Mouse (Mus musculus) kidney, embryonic 16.5 days (tissue): ENCODE data around the gene Yif1a. TPM values are rescaled to one million over a fixed set of nuclear protein-coding genes. Genes with fewer than 3 reads are reported as not detected.

Source experiments
- ATAC-seq: fragments of 200-750 bp; cut with Nextera tagmentation; 2 replicates; pipeline ENCODE4 v1.8.0; 2017; ENCODE audit warnings: moderate TSS enrichment; ENCODE audit not compliant: low FRiP score, low TSS enrichment
- H3K27ac ChIP-seq: fragments of 300-500 bp; sonication (generic); 2 replicates; pipeline ENCODE4 v1.5.1; 2014; ENCODE audit warnings: low read length
- H3K27me3 ChIP-seq: fragments of 300-500 bp; sonication (generic); 2 replicates; pipeline ENCODE4 v1.6.1; 2014; ENCODE audit warnings: low read length, control low read depth, mixed read lengths; ENCODE audit not compliant: insufficient read depth
- H3K36me3 ChIP-seq: fragments of 300-500 bp; sonication (generic); 2 replicates; pipeline ENCODE4 v1.6.1; 2014; ENCODE audit warnings: low read length, control low read depth, mixed read lengths; ENCODE audit not compliant: insufficient read depth
- H3K4me1 ChIP-seq: fragments of 300-500 bp; sonication (generic); 2 replicates; pipeline ENCODE4 v1.6.1; 2014; ENCODE audit warnings: low read length, control low read depth, mixed read lengths; ENCODE audit not compliant: insufficient read depth
- H3K4me2 ChIP-seq: fragments of 300-500 bp; sonication (generic); replicated peaks from 2 replicates; pipeline ENCODE4 v1.6.1; 2014; ENCODE audit warnings: low read depth, low read length
- H3K4me3 ChIP-seq: fragments of 300-500 bp; sonication (generic); 2 replicates; pipeline ENCODE4 v1.5.1; 2014; ENCODE audit warnings: mild to moderate bottlenecking, low read length
- H3K9ac ChIP-seq: fragments of 300-500 bp; sonication (generic); replicated peaks from 2 replicates; pipeline ENCODE4 v1.6.1; 2014; ENCODE audit warnings: low read length
- H3K9me3 ChIP-seq: fragments of 300-500 bp; sonication (generic); 2 replicates; pipeline ENCODE4 v1.6.1; 2016; ENCODE audit warnings: low read length, control low read depth
- WGBS: fragments of 180-500 bp; shearing (Covaris S2); extraction: QIAGEN DNeasy Blood & Tissue Kit; methylation state at CpG from one replicate; pipeline ENCODE4 v1.1.7; 2014; 5-methylcytosine and 5-hydroxymethylcytosine counted together
- polyA plus RNA-seq: library from polyadenylated mRNA; unstranded; fragments of >200 nt; fragmentation: Nextera tagmentation; extraction: Ambion mirVana; gene quantifications from 2 replicates; pipeline ENCODE4 v1.2.1, GENCODE M21; 2015

The Yif1a gene
- polyA plus RNA-seq, 1 experiment from 2014 or later, result 122 TPM

GRCm38 (mm10) chr19:5058801-5059771 is 29.3 kb upstream of the Yif1a start:
- Histone ChIP-seq H3K27ac (peak overlapping the region; percentile 83), H3K4me3 (no peak overlapping the region), H3K4me1 (peaks cover 44% of the 10 kb centered on the region), H3K9ac (peak overlapping the region; percentile 5; the same call in 1 of the 2 replicates), H3K27me3 (no peaks in the 10 kb centered on the region), H3K9me3 (no peaks in the 10 kb centered on the region), H3K36me3 (no peaks in the 10 kb centered on the region), H3K4me2 (0 out of 2 replicates have a peak overlapping the region, but pooled peaks have one; percentile 8)
- ATAC-seq, result peak; percentile 67
- 10% methylated on average over 10 of the region's 10 CpGs for WGBS

GRCm38 (mm10) chr19:5060365-5061330 is 27.7 kb upstream of the Yif1a start:
- Histone ChIP-seq H3K27ac (peak overlapping the region; percentile 83), H3K4me1 (peaks cover 51% of the 10 kb centered on the region), H3K9me3 (no peaks in the 10 kb centered on the region), H3K27me3 (no peaks in the 10 kb centered on the region), H3K9ac (peak overlapping the region; percentile 14; the same call in 1 of the 2 replicates), H3K36me3 (no peaks in the 10 kb centered on the region), H3K4me3 (no peak overlapping the region), H3K4me2 (no peak overlapping the region)
- 0 out of 2 replicates have a peak, but pooled peaks have one; percentile 14 for ATAC-seq
- WGBS, result 52% methylated on average over 5 of the region's 5 CpGs

DNA sequence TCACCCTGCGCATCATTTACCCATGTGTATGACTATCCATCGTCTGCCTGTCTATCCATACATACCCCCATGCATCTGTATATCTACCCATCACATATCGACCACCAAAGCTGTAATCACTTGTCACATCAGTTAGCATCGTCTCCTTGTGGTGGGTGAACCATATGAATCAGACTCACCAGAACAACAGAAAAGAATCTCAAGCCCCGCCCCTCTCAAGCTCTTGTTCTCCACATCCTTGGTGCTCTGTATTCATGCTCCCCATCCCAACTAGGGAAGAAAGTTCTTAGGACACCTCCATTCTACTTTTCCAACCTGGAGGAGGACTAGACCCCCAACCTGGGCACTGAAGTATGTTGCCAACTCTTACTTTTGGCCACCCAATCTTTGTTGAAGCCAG is 26.3 kb upstream of the Yif1a start:
- Histone ChIP-seq H3K4me1 (peaks cover 48% of the 10 kb centered on the region), H3K4me3 (no peak overlapping the region)
- WGBS, result 90% methylated on average over 5 of the region's 5 CpGs

GRCm38 (mm10) chr19:5062446-5062845 is 25.9 kb upstream of the Yif1a start:
- no peak overlapping the region for H3K9ac ChIP-seq
- no peak overlapping the region for H3K4me2 ChIP-seq
- H3K4me3 ChIP-seq, result no peak overlapping the region
- peaks cover 52% of the 10 kb centered on the region for H3K4me1 ChIP-seq
- H3K27me3 ChIP-seq, result peaks cover 3% of the 10 kb centered on the region; the same call in 1 of the 2 replicates
- no peaks in the 10 kb centered on the region for H3K9me3 ChIP-seq
- 55% methylated on average over 6 of the region's 6 CpGs for WGBS
- H3K36me3 ChIP-seq, result no peaks in the 10 kb centered on the region
- no peak for ATAC-seq
- no peak overlapping the region for H3K27ac ChIP-seq

More for the DNA sequence above, 26.3 kb upstream of the Yif1a start:
- no peak overlapping the region for H3K4me2 ChIP-seq
- no peak for ATAC-seq
- no peak overlapping the region for H3K9ac ChIP-seq
- H3K9me3 ChIP-seq, result no peaks in the 10 kb centered on the region
- no peaks in the 10 kb centered on the region for H3K27me3 ChIP-seq
- H3K27ac ChIP-seq, result no peak overlapping the region
- no peaks in the 10 kb centered on the region for H3K36me3 ChIP-seq

DNA sequence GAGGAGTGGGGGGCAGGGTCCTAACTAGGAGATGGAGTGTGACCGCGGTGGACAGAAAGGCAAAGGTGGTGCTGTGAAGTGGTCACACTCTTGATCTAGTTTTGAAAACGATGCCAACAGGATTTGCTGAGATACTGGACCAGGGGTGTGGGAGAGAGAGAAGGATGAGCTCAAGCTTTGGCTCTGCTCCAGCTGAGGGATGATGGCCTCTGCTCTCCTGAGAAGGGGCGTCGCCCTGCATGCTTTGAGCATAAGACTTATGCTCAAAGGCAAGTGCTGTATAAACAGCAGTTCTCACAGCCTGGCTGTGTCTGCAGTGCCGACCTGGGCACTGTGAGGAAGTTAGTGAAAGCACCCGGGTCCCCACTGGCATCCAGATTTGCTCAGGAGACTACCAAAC is 23.2 kb upstream of the Yif1a start:
- WGBS, result 54% methylated on average over 7 of the region's 7 CpGs
- H3K9me3 ChIP-seq, result no peaks in the 10 kb centered on the region
- H3K27ac ChIP-seq, result no peak overlapping the region
- H3K4me1 ChIP-seq, result peaks cover 54% of the 10 kb centered on the region
- no peak overlapping the region for H3K4me3 ChIP-seq
- no peak for ATAC-seq
- H3K27me3 ChIP-seq, result peaks cover 15% of the 10 kb centered on the region
- H3K4me2 ChIP-seq, result no peak overlapping the region
- no peaks in the 10 kb centered on the region for H3K36me3 ChIP-seq
- no peak overlapping the region for H3K9ac ChIP-seq

- peaks cover 20% of the 10 kb centered on the region for H3K27me3 ChIP-seq
- peak overlapping the region; percentile 77 for H3K4me2 ChIP-seq
- no peaks in the 10 kb centered on the region for H3K9me3 ChIP-seq
- 6% methylated on average over 15 of the region's 15 CpGs for WGBS
- peak; percentile 8; the same call in 1 of the 2 replicates for ATAC-seq
- H3K4me3 ChIP-seq, result peak overlapping the region; percentile 62
- peaks cover 51% of the 10 kb centered on the region for H3K4me1 ChIP-seq
- peak overlapping the region; percentile 78 for H3K9ac ChIP-seq
- H3K27ac ChIP-seq, result peak overlapping the region; percentile 94
- H3K36me3 ChIP-seq, result no peaks in the 10 kb centered on the region
Measured at GRCm38 (mm10) chr19:5067040-5067799, 21.1 kb upstream of the Yif1a start.

- peak; percentile 64 for ATAC-seq
- Histone ChIP-seq H3K27me3 (peaks cover 20% of the 10 kb centered on the region), H3K9me3 (no peaks in the 10 kb centered on the region), H3K4me3 (peak within 1 kb of the TSS; percentile 62), H3K27ac (peak within 1 kb of the TSS; percentile 94), H3K36me3 (no peaks in the 10 kb centered on the region), H3K9ac (peak within 1 kb of the TSS; percentile 78), H3K4me2 (peak within 1 kb of the TSS; percentile 77), H3K4me1 (peaks cover 58% of the 10 kb centered on the region)
- WGBS, result 2% methylated on average over 43 of the region's 56 CpGs
Measured at GRCm38 (mm10) chr19:5067867-5068569, 20.3 kb upstream of the Yif1a start, which contains the start of gene Cd248. Gene Cd248, plus strand, starts transcription at chr19:5068078.

DNA sequence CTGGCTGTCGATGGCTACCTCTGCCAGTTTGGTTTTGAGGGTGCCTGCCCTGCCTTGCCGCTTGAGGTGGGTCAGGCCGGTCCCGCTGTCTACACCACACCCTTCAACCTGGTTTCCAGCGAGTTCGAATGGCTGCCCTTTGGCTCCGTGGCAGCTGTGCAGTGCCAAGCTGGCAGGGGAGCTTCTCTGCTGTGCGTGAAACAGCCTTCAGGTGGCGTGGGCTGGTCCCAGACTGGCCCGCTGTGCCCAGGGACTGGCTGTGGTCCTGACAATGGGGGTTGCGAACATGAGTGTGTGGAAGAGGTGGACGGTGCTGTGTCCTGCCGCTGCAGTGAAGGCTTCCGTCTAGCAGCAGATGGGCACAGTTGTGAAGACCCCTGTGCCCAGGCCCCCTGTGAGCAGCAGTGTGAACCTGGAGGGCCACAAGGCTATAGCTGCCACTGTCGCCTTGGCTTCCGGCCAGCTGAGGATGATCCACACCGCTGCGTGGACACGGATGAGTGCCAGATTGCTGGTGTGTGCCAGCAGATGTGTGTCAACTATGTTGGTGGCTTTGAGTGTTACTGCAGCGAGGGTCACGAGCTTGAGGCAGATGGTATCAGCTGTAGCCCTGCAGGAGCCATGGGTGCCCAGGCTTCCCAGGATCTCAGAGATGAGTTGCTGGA is 19.6 kb upstream of the Yif1a start:
- Histone ChIP-seq H3K27ac (peak overlapping the region; percentile 56), H3K4me2 (peak overlapping the region; percentile 77), H3K9ac (peak overlapping the region; percentile 78), H3K4me1 (peaks cover 58% of the 10 kb centered on the region), H3K27me3 (peaks cover 22% of the 10 kb centered on the region), H3K4me3 (peak overlapping the region; percentile 62), H3K36me3 (no peaks in the 10 kb centered on the region), H3K9me3 (no peaks in the 10 kb centered on the region)
- no peak for ATAC-seq
- 21% methylated on average over 21 of the region's 21 CpGs for WGBS
